Mouse (Mus musculus): ENCODE data around the gene D17H6S53E.

The D17H6S53E gene

GRCm38 (mm10) chr17:35158850-35159593 lies 32.8 kb downstream of the D17H6S53E start:
- in situ Hi-C loops (cut with MboI; ENCODE audit: low sequenced_read_pairs), result no loop called here

- in situ Hi-C loops (cut with MboI; ENCODE audit: low sequenced_read_pairs), result no loop called here
These were observed 33.5 kb downstream of the D17H6S53E start for GRCm38 (mm10) chr17:35159638-35160037.

- in situ Hi-C loops (cut with MboI; ENCODE audit: low sequenced_read_pairs), result no loop called here
These were observed 35.2 kb downstream of the D17H6S53E start for GRCm38 (mm10) chr17:35161421-35161820.

GRCm38 (mm10) chr17:35162121-35162520 lies 35.9 kb downstream of the D17H6S53E start:
- in situ Hi-C loops (cut with MboI; ENCODE audit: low sequenced_read_pairs), result no loop called here

- in situ Hi-C loops (cut with MboI; ENCODE audit: low sequenced_read_pairs), result no loop called here
These were observed 36.6 kb downstream of the D17H6S53E start for GRCm38 (mm10) chr17:35162730-35163129.

GRCm38 (mm10) chr17:35163326-35164081 lies 37.3 kb downstream of the D17H6S53E start:
- in situ Hi-C loops (cut with MboI; ENCODE audit: low sequenced_read_pairs), result no loop called here

- in situ Hi-C loops (cut with MboI; ENCODE audit: low sequenced_read_pairs), result no loop called here
These were observed 38.0 kb downstream of the D17H6S53E start for GRCm38 (mm10) chr17:35164218-35164567.

GRCm38 (mm10) chr17:35164568-35165450 lies 38.6 kb downstream of the D17H6S53E start, which contains the start of gene Prrc2a:
TSS of gene Prrc2a (minus strand) at chr17:35164897.
- in situ Hi-C loops (cut with MboI; ENCODE audit: low sequenced_read_pairs), result loop anchor here (5.0 kb wide), 1 partner anchor 67 kb away; the partner anchor contains the start of gene Atp6v1g2

- in situ Hi-C loops (cut with MboI; ENCODE audit: low sequenced_read_pairs), result loop anchor here (5.0 kb wide), 1 partner anchor 67 kb away; the partner anchor contains the start of gene Atp6v1g2
These were observed 39.4 kb downstream of the D17H6S53E start for GRCm38 (mm10) chr17:35165451-35166155.

GRCm38 (mm10) chr17:35166352-35167035 lies 40.3 kb downstream of the D17H6S53E start:
- in situ Hi-C loops (cut with MboI; ENCODE audit: low sequenced_read_pairs), result loop anchor here (5.0 kb wide), 1 partner anchor 66 kb away; the partner anchor contains the start of gene Atp6v1g2

GRCm38 (mm10) chr17:35167794-35168193 lies 41.6 kb downstream of the D17H6S53E start:
- in situ Hi-C loops (cut with MboI; ENCODE audit: low sequenced_read_pairs), result loop anchor here (5.0 kb wide), 1 partner anchor 65 kb away; the partner anchor contains the start of gene Atp6v1g2

GRCm38 (mm10) chr17:35168541-35169207 lies 42.5 kb downstream of the D17H6S53E start:
- in situ Hi-C loops (cut with MboI; ENCODE audit: low sequenced_read_pairs), result loop anchor here (5.0 kb wide), 1 partner anchor 64 kb away; the partner anchor contains the start of gene Atp6v1g2

- in situ Hi-C loops (cut with MboI; ENCODE audit: low sequenced_read_pairs), result no loop called here
These were observed 46.5 kb downstream of the D17H6S53E start for GRCm38 (mm10) chr17:35172445-35173234.

GRCm38 (mm10) chr17:35173329-35173728 lies 47.2 kb downstream of the D17H6S53E start:
- in situ Hi-C loops (cut with MboI; ENCODE audit: low sequenced_read_pairs), result no loop called here

GRCm38 (mm10) chr17:35174201-35174977 lies 48.2 kb downstream of the D17H6S53E start:
- in situ Hi-C loops (cut with MboI; ENCODE audit: low sequenced_read_pairs), result no loop called here

- in situ Hi-C loops (cut with MboI; ENCODE audit: low sequenced_read_pairs), result no loop called here
These were observed 49.2 kb downstream of the D17H6S53E start for GRCm38 (mm10) chr17:35175382-35175781.

- in situ Hi-C loops (cut with MboI; ENCODE audit: low sequenced_read_pairs), result no loop called here
These were observed 49.8 kb downstream of the D17H6S53E start, which contains the start of gene Aif1 for GRCm38 (mm10) chr17:35175968-35176367. TSS of gene Aif1 (minus strand) at chr17:35176068.
